Mouse (Mus musculus) G1E (cell line): Measurements from ENCODE around the gene Tbcel.

ENCODE experiments used
- CTCF ChIP-seq: IDR thresholded peaks from 2 replicates; pipeline ENCODE4 v1.5.1; 2012; ENCODE audit warnings: low read depth, low read length, inconsistent platforms, mixed read lengths
- GATA1 ChIP-seq: IDR thresholded peaks from 2 replicates; pipeline ENCODE4 v1.6.1; 2012; ENCODE audit warnings: borderline replicate concordance, low read length, inconsistent platforms, mixed read lengths
- GATA2 ChIP-seq: IDR thresholded peaks from 2 replicates; pipeline ENCODE4 v1.6.1; 2012; ENCODE audit warnings: low read depth, low read length, inconsistent platforms, borderline replicate concordance
- POLR2AphosphoS5 ChIP-seq: IDR thresholded peaks from 2 replicates; pipeline ENCODE4 v1.6.1; 2012; ENCODE audit warnings: low read depth, low read length, inconsistent platforms; ENCODE audit not compliant: insufficient replicate concordance

- no peak for TF ChIP-seq POLR2AphosphoS5
- TF ChIP-seq GATA1 = no peak
- TF ChIP-seq CTCF = no peak
- no peak for TF ChIP-seq GATA2
Observed at GRCm38 (mm10) chr9:42426661-42427358, 80.8 kb downstream of the Tbcel start.
